Mouse (Mus musculus) CD4-positive helper T cell, adult 2 months (primary cell): ENCODE results near the gene Tomm40.

Source experiments
- DNase-seq: peaks from one replicate; pipeline ENCODE4 v3.0.0-alpha.2; 2012; ENCODE audit warnings: low read depth, missing footprints, low spot score

Tomm40 gene

GRCm38 (mm10) chr7:19715239-19716054 lies at the start of gene Tomm40:
Tomm40 (minus strand) TSS chr7:19715438.
- DNase-seq, result peak; percentile 100

- no peak for DNase-seq
These were observed 49.3 kb upstream of the Tomm40 start for GRCm38 (mm10) chr7:19764581-19764980.

- no peak for DNase-seq
These were observed 48.7 kb upstream of the Tomm40 start for GRCm38 (mm10) chr7:19763829-19764477.

- no peak for DNase-seq
These were observed 47.0 kb upstream of the Tomm40 start for GRCm38 (mm10) chr7:19762283-19762682.

- no peak for DNase-seq
These were observed 44.8 kb upstream of the Tomm40 start for GRCm38 (mm10) chr7:19760021-19760420.

- no peak for DNase-seq
These were observed 43.4 kb upstream of the Tomm40 start for GRCm38 (mm10) chr7:19758623-19759022.

- DNase-seq, result no peak
These were observed 40.9 kb upstream of the Tomm40 start for GRCm38 (mm10) chr7:19755851-19756786.

- no peak for DNase-seq
These were observed 39.8 kb upstream of the Tomm40 start for GRCm38 (mm10) chr7:19755008-19755407.

GRCm38 (mm10) chr7:19754065-19754464 lies 38.8 kb upstream of the Tomm40 start:
- no peak for DNase-seq

GRCm38 (mm10) chr7:19753587-19753986 lies 38.3 kb upstream of the Tomm40 start:
- no peak for DNase-seq

- no peak for DNase-seq
These were observed 37.4 kb upstream of the Tomm40 start for GRCm38 (mm10) chr7:19752652-19753051.

- no peak for DNase-seq
These were observed 35.8 kb upstream of the Tomm40 start for GRCm38 (mm10) chr7:19751070-19751383.

- peak; percentile 68 for DNase-seq
These were observed 35.2 kb upstream of the Tomm40 start, which contains the start of gene Nectin2 for GRCm38 (mm10) chr7:19750217-19751069. Nectin2 (minus strand) TSS chr7:19750483.

GRCm38 (mm10) chr7:19749389-19750216 lies 34.4 kb upstream of the Tomm40 start:
- DNase-seq, result peak; percentile 80

- DNase-seq, result no peak
These were observed 33.3 kb upstream of the Tomm40 start for GRCm38 (mm10) chr7:19748219-19749195.

GRCm38 (mm10) chr7:19747420-19748218 lies 32.4 kb upstream of the Tomm40 start:
- DNase-seq, result peak; percentile 10

- DNase-seq, result no peak
These were observed 31.4 kb upstream of the Tomm40 start for GRCm38 (mm10) chr7:19746426-19747201.
